Mouse (Mus musculus) hindbrain, embryonic 16.5 days (tissue): Measurements from ENCODE around the gene Syt2. TPM values are rescaled to one million over a fixed set of nuclear protein-coding genes. Genes with fewer than 3 reads are reported as not detected.

Experiments used
- ATAC-seq: fragments of 200-750 bp; cut with Nextera tagmentation; 2 replicates; pipeline ENCODE4 v1.8.0; 2017; ENCODE audit warnings: moderate TSS enrichment, moderate library complexity
- H3K27ac ChIP-seq: fragments of 300-500 bp; sonication (generic); 2 replicates; pipeline ENCODE4 v1.5.1; 2014; ENCODE audit warnings: low read depth, mild to moderate bottlenecking, control low read depth, low read length, moderate library complexity
- H3K27me3 ChIP-seq: fragments of 300-500 bp; sonication (generic); replicated peaks from 2 replicates; pipeline ENCODE4 v1.6.1; 2014; ENCODE audit warnings: low read length; ENCODE audit not compliant: control insufficient read depth, insufficient read depth
- H3K36me3 ChIP-seq: fragments of 300-500 bp; sonication (generic); 2 replicates; pipeline ENCODE4 v1.6.1; 2014; ENCODE audit warnings: mild to moderate bottlenecking, low read length, moderate library complexity, mixed read lengths; ENCODE audit not compliant: control insufficient read depth, insufficient read depth
- H3K4me1 ChIP-seq: fragments of 300-500 bp; sonication (generic); 2 replicates; pipeline ENCODE4 v1.6.1; 2014; ENCODE audit warnings: low read depth, low read length; ENCODE audit not compliant: control insufficient read depth, insufficient read depth
- H3K4me2 ChIP-seq: fragments of 300-500 bp; sonication (generic); 2 replicates; pipeline ENCODE4 v1.6.1; 2014; ENCODE audit warnings: mild to moderate bottlenecking, low read length, control low read depth, moderate library complexity
- H3K4me3 ChIP-seq: fragments of 300-500 bp; sonication (generic); 2 replicates; pipeline ENCODE4 v1.5.1; 2014; ENCODE audit warnings: mild to moderate bottlenecking, low read length, control low read depth, moderate library complexity
- H3K9ac ChIP-seq: fragments of 300-500 bp; sonication (generic); 2 replicates; pipeline ENCODE4 v1.6.1; 2014; ENCODE audit warnings: low read depth, mild to moderate bottlenecking, control low read depth, low read length, moderate library complexity
- H3K9me3 ChIP-seq: fragments of 300-500 bp; sonication (generic); 2 replicates; pipeline ENCODE4 v1.6.1; 2014; ENCODE audit warnings: mild to moderate bottlenecking, low read length, moderate library complexity; ENCODE audit not compliant: control insufficient read depth
- WGBS: fragments of 180-500 bp; shearing (Covaris S2); extraction: QIAGEN DNeasy Blood & Tissue Kit; methylation state at CpG from one replicate; pipeline ENCODE4 v1.1.7; 2014; 5-methylcytosine and 5-hydroxymethylcytosine counted together
- polyA plus RNA-seq: library from polyadenylated mRNA; unstranded; fragments of >200 nt; fragmentation: Nextera tagmentation; extraction: Ambion mirVana; gene quantifications from 2 replicates; pipeline ENCODE4 v1.2.1, GENCODE M21; 2015

Syt2 gene
- polyA plus RNA-seq, 1 experiment from 2014 or later: 11.9 TPM

- peaks cover 18% of the 10 kb centered on the region for H3K4me1 ChIP-seq
- no peaks in the 10 kb centered on the region for H3K9me3 ChIP-seq
- no peaks in the 10 kb centered on the region for H3K27me3 ChIP-seq
- no peak overlapping the region for H3K4me2 ChIP-seq
- H3K9ac ChIP-seq: no peak overlapping the region
- ATAC-seq: no peak
- no peak overlapping the region for H3K4me3 ChIP-seq
- 64% methylated on average over 13 of the region's 13 CpGs for WGBS
- H3K36me3 ChIP-seq: 0 out of 2 replicates have a peak, but pooled peaks cover under 1% of the 10 kb centered on the region
- no peak overlapping the region for H3K27ac ChIP-seq
Measured at GRCm38 (mm10) chr1:134753751-134754630, 107.5 kb downstream of the Syt2 start.

GRCm38 (mm10) chr1:134754818-134755217, 108.3 kb downstream of the Syt2 start:
- peaks cover 18% of the 10 kb centered on the region for H3K4me1 ChIP-seq
- no peaks in the 10 kb centered on the region for H3K9me3 ChIP-seq
- no peak overlapping the region for H3K4me3 ChIP-seq
- WGBS: 76% methylated on average over 10 of the region's 10 CpGs
- no peak overlapping the region for H3K9ac ChIP-seq
- H3K27me3 ChIP-seq: no peaks in the 10 kb centered on the region
- H3K4me2 ChIP-seq: no peak overlapping the region
- no peak overlapping the region for H3K27ac ChIP-seq
- H3K36me3 ChIP-seq: peaks cover 7% of the 10 kb centered on the region; the same call in 1 of the 2 replicates
- ATAC-seq: no peak

- H3K27me3 ChIP-seq: no peaks in the 10 kb centered on the region
- 51% methylated on average over 13 of the region's 13 CpGs for WGBS
- no peak overlapping the region for H3K27ac ChIP-seq
- peaks cover 18% of the 10 kb centered on the region for H3K4me1 ChIP-seq
- ATAC-seq: no peak
- peaks cover 11% of the 10 kb centered on the region; the same call in 1 of the 2 replicates for H3K36me3 ChIP-seq
- H3K4me3 ChIP-seq: no peak overlapping the region
- H3K9me3 ChIP-seq: no peaks in the 10 kb centered on the region
- no peak overlapping the region for H3K4me2 ChIP-seq
- no peak overlapping the region for H3K9ac ChIP-seq
Measured at GRCm38 (mm10) chr1:134755548-134756189, 109.2 kb downstream of the Syt2 start.

- no peak overlapping the region for H3K4me3 ChIP-seq
- H3K36me3 ChIP-seq: peaks cover 11% of the 10 kb centered on the region; the same call in 1 of the 2 replicates
- H3K4me1 ChIP-seq: peaks cover 18% of the 10 kb centered on the region
- ATAC-seq: peak; percentile 25; the same call in 1 of the 2 replicates
- WGBS: 46% methylated on average over 10 of the region's 10 CpGs
- H3K9ac ChIP-seq: 0 out of 2 replicates have a peak overlapping the region, but pooled peaks have one; percentile 4
- peak overlapping the region; percentile 59 for H3K27ac ChIP-seq
- H3K27me3 ChIP-seq: no peaks in the 10 kb centered on the region
- no peaks in the 10 kb centered on the region for H3K9me3 ChIP-seq
- H3K4me2 ChIP-seq: no peak overlapping the region
Measured at GRCm38 (mm10) chr1:134756190-134756873, 109.9 kb downstream of the Syt2 start.

GRCm38 (mm10) chr1:134757230-134757629, 110.8 kb downstream of the Syt2 start:
- WGBS: 75% methylated on average over 3 of the region's 3 CpGs
- H3K27me3 ChIP-seq: no peaks in the 10 kb centered on the region
- H3K4me1 ChIP-seq: peaks cover 18% of the 10 kb centered on the region
- H3K4me3 ChIP-seq: no peak overlapping the region
- H3K36me3 ChIP-seq: peaks cover 11% of the 10 kb centered on the region; the same call in 1 of the 2 replicates
- H3K9ac ChIP-seq: no peak overlapping the region
- peak overlapping the region; percentile 36; the same call in 1 of the 2 replicates for H3K27ac ChIP-seq
- H3K9me3 ChIP-seq: no peaks in the 10 kb centered on the region
- ATAC-seq: no peak
- no peak overlapping the region for H3K4me2 ChIP-seq

GRCm38 (mm10) chr1:134759133-134759532, 112.7 kb downstream of the Syt2 start:
- H3K4me1 ChIP-seq: peaks cover 18% of the 10 kb centered on the region
- H3K36me3 ChIP-seq: peaks cover 11% of the 10 kb centered on the region; the same call in 1 of the 2 replicates
- H3K27ac ChIP-seq: no peak overlapping the region
- WGBS: 87% methylated on average over 6 of the region's 6 CpGs
- no peak for ATAC-seq
- no peak overlapping the region for H3K4me3 ChIP-seq
- no peaks in the 10 kb centered on the region for H3K9me3 ChIP-seq
- no peak overlapping the region for H3K4me2 ChIP-seq
- H3K9ac ChIP-seq: no peak overlapping the region
- no peaks in the 10 kb centered on the region for H3K27me3 ChIP-seq

GRCm38 (mm10) chr1:134760642-134761041, 114.2 kb downstream of the Syt2 start:
- H3K4me2 ChIP-seq: no peak overlapping the region
- 82% methylated on average over 5 of the region's 5 CpGs for WGBS
- peaks cover 21% of the 10 kb centered on the region for H3K4me1 ChIP-seq
- peaks cover 11% of the 10 kb centered on the region; the same call in 1 of the 2 replicates for H3K36me3 ChIP-seq
- H3K9me3 ChIP-seq: no peaks in the 10 kb centered on the region
- no peak for ATAC-seq
- no peak overlapping the region for H3K4me3 ChIP-seq
- H3K9ac ChIP-seq: no peak overlapping the region
- no peaks in the 10 kb centered on the region for H3K27me3 ChIP-seq
- no peak overlapping the region for H3K27ac ChIP-seq

- H3K27ac ChIP-seq: no peak overlapping the region
- no peak overlapping the region for H3K9ac ChIP-seq
- H3K36me3 ChIP-seq: peaks cover 11% of the 10 kb centered on the region; the same call in 1 of the 2 replicates
- WGBS: 91% methylated on average over 7 of the region's 7 CpGs
- H3K4me3 ChIP-seq: no peak overlapping the region
- no peaks in the 10 kb centered on the region for H3K27me3 ChIP-seq
- H3K4me2 ChIP-seq: no peak overlapping the region
- peaks cover 14% of the 10 kb centered on the region for H3K4me1 ChIP-seq
- ATAC-seq: no peak
- no peaks in the 10 kb centered on the region for H3K9me3 ChIP-seq
Measured at GRCm38 (mm10) chr1:134761534-134761933, 115.1 kb downstream of the Syt2 start.
